Mouse (Mus musculus) inflammation-experienced regulatory T-cells, adult 6 months (primary cell): ENCODE measurements around the gene Il18bp. TPM values are rescaled to one million over a fixed set of nuclear protein-coding genes. Genes with fewer than 3 reads are reported as not detected.

Experiments
- ATAC-seq: one replicate; pipeline ENCODE4 v1.8.0; 2017
- polyA plus RNA-seq, 3 experiments: library from polyadenylated mRNA; unstranded; fragments of 100-300 nt; shearing (Covaris generic); gene quantifications; one replicate each; pipeline ENCODE4 v1.2.1; 2017

Il18bp gene
- polyA plus RNA-seq, 3 experiments from 2014 or later: 5.8 to 7.4 (median 5.9) TPM

DNA sequence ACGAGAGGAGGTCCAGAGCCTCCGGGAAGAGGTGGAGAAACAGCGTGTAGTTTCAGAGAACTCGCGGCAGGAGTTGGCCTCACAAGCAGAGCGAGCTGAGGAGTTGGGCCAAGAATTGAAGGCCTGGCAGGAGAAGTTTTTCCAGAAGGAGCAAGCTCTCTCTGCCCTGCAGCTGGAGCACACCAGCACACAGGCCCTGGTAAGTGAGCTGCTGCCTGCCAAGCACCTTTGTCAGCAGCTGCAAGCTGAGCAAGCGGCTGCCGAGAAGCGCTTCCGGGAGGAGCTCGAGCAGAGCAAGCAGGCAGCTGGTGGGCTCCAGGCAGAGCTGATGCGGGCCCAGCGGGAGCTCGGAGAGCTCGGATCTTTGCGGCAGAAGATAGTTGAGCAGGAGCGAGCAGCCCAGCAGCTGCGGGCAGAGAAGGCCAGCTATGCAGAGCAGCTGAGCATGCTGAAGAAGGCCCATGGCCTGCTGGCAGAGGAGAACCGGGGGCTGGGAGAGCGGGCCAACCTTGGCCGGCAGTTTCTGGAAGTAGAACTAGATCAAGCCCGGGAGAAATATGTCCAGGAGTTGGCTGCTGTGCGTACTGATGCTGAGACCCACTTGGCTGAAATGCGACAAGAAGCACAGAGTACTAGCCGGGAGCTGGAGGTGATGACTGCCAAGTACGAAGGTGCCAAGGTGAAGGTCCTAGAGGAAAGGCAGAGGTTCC lies 17.4 kb downstream of the Il18bp start:
- ATAC-seq: no peak

GRCm38 (mm10) chr7:102000296-102000695 lies 18.2 kb downstream of the Il18bp start:
- ATAC-seq: no peak

DNA sequence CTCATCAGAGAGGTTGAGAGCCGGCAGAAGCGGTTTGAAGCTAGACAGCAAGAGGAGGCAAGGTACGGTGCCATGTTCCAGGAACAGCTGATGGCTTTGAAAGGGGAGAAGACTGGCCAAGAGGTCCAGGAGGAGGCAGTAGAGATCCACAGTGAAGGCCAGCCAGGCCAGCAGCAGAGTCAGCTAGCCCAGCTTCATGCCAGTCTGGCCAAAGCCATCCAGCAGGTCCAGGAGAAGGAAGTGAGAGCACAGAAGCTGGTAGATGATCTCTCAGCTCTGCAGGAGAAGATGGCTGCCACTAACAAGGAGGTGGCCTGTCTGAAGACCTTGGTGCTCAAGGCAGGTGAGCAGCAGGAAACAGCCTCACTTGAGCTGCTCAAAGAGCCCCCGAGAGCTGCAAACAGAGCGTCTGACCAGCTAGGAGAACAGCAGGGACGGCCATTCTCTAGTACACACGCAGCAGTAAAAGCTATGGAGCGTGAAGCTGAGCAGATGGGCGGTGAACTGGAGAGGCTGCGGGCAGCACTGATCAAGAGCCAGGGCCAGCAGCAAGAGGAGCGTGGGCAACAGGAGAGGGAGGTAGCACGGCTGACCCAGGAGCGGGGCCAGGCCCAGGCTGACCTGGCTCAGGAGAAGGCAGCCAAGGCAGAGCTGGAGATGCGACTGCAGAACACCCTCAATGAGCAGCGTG lies 18.9 kb downstream of the Il18bp start:
- no peak for ATAC-seq

GRCm38 (mm10) chr7:101998194-101998927 lies 20.1 kb downstream of the Il18bp start:
- no peak for ATAC-seq

- ATAC-seq: no peak
Observed at GRCm38 (mm10) chr7:101994241-101994640, 24.2 kb downstream of the Il18bp start.

DNA sequence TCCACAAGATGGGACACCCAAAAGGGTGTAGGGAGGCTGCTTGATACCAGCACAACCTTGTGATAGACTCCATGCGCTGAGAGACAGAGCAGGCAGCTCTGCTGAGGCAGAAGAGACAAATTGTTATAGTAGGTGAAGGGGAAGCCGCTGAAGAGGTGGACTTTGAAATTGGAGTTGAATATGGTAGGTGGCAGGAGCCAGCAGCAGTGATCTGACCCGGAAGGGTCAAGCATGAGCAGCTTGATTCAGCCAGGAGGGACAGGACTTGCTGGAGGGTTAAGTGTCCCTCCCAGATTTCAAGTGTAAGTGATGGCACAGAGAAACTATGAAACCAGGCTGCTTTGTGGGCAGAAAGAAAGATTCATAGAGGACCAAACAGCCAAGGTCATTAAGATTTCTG lies 33.4 kb downstream of the Il18bp start:
- ATAC-seq: no peak

- no peak for ATAC-seq
Observed at GRCm38 (mm10) chr7:101982735-101983134, 35.8 kb downstream of the Il18bp start.

- no peak for ATAC-seq
Observed at GRCm38 (mm10) chr7:101974505-101974904, 44.0 kb downstream of the Il18bp start.

- no peak for ATAC-seq
Observed at GRCm38 (mm10) chr7:101973730-101974129, 44.8 kb downstream of the Il18bp start.

DNA sequence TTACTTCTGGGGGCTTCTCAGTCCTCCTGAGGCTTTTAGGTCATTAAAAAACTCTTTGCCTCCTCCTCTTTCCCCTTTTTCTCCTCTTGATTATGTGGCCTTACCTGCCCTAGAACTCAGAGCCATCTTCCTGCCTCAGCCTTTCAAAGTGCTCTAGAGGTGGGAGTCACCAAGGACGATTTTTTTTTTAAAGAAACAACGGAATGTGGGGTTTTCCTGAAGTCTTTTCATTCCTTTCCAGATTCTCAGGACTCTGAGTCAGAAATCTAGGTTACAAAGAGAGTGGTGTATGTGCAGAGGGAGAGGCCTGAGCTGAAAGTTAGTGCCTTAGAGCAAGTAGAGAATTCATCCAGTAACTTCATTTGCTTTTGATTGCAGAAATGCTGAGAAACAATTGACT lies 46.8 kb downstream of the Il18bp start:
- no peak for ATAC-seq

DNA sequence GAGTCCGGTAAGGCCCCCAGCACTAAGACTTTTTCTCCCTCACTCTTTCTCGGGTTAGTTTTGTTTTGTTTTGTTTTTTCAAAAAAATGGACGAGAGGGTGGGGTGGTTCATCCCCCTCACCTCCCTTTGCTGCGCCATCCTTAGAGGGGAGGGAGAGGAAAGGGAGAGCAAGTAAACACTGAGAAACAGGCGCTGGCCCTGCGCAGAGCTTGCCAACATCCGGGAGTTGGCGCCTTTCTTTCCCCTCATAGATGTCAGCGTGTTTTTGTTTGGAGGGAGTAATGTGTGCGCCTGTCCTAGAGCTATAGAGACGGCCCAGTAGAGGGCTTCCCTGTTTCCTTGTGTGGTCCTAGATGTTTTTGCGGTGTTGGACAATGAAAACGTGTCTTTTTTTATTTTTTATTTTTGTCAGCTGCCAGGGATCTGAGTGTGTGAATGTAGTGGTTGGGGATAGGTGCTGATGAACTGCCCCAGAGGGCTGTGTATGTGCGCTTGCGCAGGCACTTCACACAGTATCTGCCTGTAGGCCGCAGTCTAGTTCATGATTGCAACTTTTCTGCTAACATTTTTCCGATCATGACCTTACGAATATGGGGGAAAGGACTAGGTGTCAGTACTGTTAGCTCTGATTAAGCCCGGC lies 47.5 kb downstream of the Il18bp start:
- ATAC-seq: peak; percentile 62

DNA sequence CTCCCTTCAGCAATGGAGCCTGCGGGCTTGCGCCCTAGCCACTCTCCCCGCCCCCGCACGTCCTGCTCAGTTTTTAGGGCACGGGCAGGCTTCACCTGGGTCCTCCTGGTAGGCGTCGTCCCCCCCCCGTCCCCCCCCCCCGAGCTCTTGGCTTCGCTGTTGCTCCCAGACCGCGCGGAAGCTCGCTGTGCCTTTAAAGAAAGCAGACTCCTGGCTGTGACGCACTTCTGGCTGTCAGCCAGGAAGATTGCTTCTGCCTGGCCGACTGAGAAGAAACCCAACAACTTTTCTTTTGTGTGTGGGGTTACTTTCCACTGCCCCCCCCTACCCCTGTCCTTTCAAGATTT lies 48.1 kb downstream of the Il18bp start:
- ATAC-seq: peak; percentile 60

- peak; percentile 64 for ATAC-seq
Observed at GRCm38 (mm10) chr7:101969694-101970428, 48.6 kb downstream of the Il18bp start.

- no peak for ATAC-seq
Observed at GRCm38 (mm10) chr7:101968751-101969150, 49.7 kb downstream of the Il18bp start.

GRCm38 (mm10) chr7:101967256-101967655 lies 51.2 kb downstream of the Il18bp start:
- no peak for ATAC-seq

DNA sequence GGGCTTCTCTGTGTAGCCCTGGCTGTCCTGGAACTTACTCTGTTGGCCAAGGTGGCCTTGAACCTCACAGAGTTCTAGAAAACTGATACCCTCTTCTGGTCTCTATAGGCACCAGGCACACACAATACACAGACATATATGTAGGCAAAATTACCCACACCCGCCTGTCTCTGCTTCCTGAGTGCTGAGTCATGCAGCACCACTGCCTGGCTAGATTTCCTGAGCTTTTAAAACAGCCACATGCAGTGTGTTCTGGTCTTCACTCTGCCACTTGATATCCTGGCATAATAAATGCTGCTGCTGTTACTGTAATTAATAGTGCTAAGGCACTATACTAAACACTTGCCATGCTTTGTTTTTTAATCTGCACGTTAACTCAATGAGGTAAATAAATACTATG lies 52.9 kb downstream of the Il18bp start:
- no peak for ATAC-seq

Other genes with a start within 250 kb of the Il18bp start
- not detected for gene Phox2a, start 200.4 kb downstream of the Il18bp start, polyA plus RNA-seq
- gene Inppl1, start 180.5 kb downstream of the Il18bp start, polyA plus RNA-seq: 1 to 10 TPM; 2.2 to 5.1 (median 4.0) TPM
- not detected for gene Folr2, start 161.5 kb downstream of the Il18bp start, polyA plus RNA-seq
- gene Anapc15, start 155.0 kb downstream of the Il18bp start, polyA plus RNA-seq: 10 to 100 TPM; 43.6 to 59.7 (median 52.5) TPM
- gene Folr1, start 147.9 kb downstream of the Il18bp start, polyA plus RNA-seq: not detected
- 100 to 1,000 TPM in 2 of 3 experiments, 10 to 100 TPM in 1; 96.6 to 125 (median 118) TPM for gene Lamtor1, start 112.8 kb downstream of the Il18bp start, polyA plus RNA-seq
- gene Tomt, start 112.3 kb downstream of the Il18bp start, polyA plus RNA-seq: under 1 TPM in 2 of 3 experiments, not detected in 1; 0.26 to 0.83 TPM
- gene Lrrc51, start 84.8 kb downstream of the Il18bp start, polyA plus RNA-seq: 1 to 10 TPM; 1.4 to 6.2 (median 4.0) TPM
- 10 to 100 TPM; 66.2 to 75.4 (median 71.3) TPM for gene Numa1, start 84.6 kb downstream of the Il18bp start, polyA plus RNA-seq
- gene Rnf121, start 46.8 kb upstream of the Il18bp start, polyA plus RNA-seq: 10 to 100 TPM; 23.2 to 32.3 (median 28.7) TPM
- 10 to 100 TPM; 17.6 to 31.1 (median 20.3) TPM for gene Xndc1, start 46.8 kb upstream of the Il18bp start, polyA plus RNA-seq
- gene Xntrpc, start 47.0 kb upstream of the Il18bp start, polyA plus RNA-seq: under 1 TPM; 0.24 to 0.93 (median 0.51) TPM
- gene Trpc2, start 64.4 kb upstream of the Il18bp start, polyA plus RNA-seq: under 1 TPM in 1 of 3 experiments, not detected in 2; 0.15 TPM
- gene Art1, start 83.1 kb upstream of the Il18bp start, polyA plus RNA-seq: not detected
- gene Art5, start 90.8 kb upstream of the Il18bp start, polyA plus RNA-seq: under 1 TPM in 1 of 3 experiments, not detected in 2; 0.51 TPM
- gene Chrna10, start 98.1 kb upstream of the Il18bp start, polyA plus RNA-seq: not detected
- gene Nup98, start 191.5 kb upstream of the Il18bp start, polyA plus RNA-seq: 10 to 100 TPM; 34.1 to 42.1 (median 39.1) TPM
- 10 to 100 TPM; 46.4 to 51.1 (median 47.1) TPM for gene Pgap2, start 191.5 kb upstream of the Il18bp start, polyA plus RNA-seq
- gene Rhog, start 237.4 kb upstream of the Il18bp start, polyA plus RNA-seq: 100 to 1,000 TPM; 135 to 199 (median 174) TPM
- 10 to 100 TPM; 46.3 to 50.9 (median 48.2) TPM for gene Stim1, start 249.1 kb upstream of the Il18bp start, polyA plus RNA-seq